Mouse (Mus musculus): ENCODE results near the gene Rab34. TPM values are rescaled to one million over a fixed set of nuclear protein-coding genes. Genes with fewer than 3 reads are reported as not detected.
"Not testable (repeated sequence)": the region's sequence is repeated elsewhere in the genome, so short reads cannot be mapped to it uniquely, and the experiment has no call there.

Rab34 gene
- polyA plus RNA-seq, 1 experiment from 2014 or later: 26.4 TPM

GRCm38 (mm10) chr11:78180081-78180761, 8.0 kb upstream of the Rab34 start:
- DNase-seq (ENCODE audit: low spot score): no peak

GRCm38 (mm10) chr11:78181830-78182357, 6.3 kb upstream of the Rab34 start:
- DNase-seq (ENCODE audit: low spot score): no peak

GRCm38 (mm10) chr11:78182450-78182849, 5.8 kb upstream of the Rab34 start:
- no peak for DNase-seq (ENCODE audit: low spot score)

GRCm38 (mm10) chr11:78182961-78183844, 5.0 kb upstream of the Rab34 start, which contains the start of gene Rpl23a:
TSS of gene Rpl23a (minus strand) at chr11:78183584.
- peak; percentile 91 for DNase-seq (ENCODE audit: low spot score)

GRCm38 (mm10) chr11:78183884-78184514, 4.2 kb upstream of the Rab34 start:
- no peak for DNase-seq (ENCODE audit: low spot score)

- not testable (repeated sequence) for DNase-seq (ENCODE audit: low spot score)
Observed at GRCm38 (mm10) chr11:78184702-78185101, 3.5 kb upstream of the Rab34 start.

GRCm38 (mm10) chr11:78189234-78190040, 1.2 kb downstream of the Rab34 start:
- DNase-seq (ENCODE audit: low spot score): no peak

- no peak for DNase-seq (ENCODE audit: low spot score)
Observed at GRCm38 (mm10) chr11:78190041-78190440, 1.8 kb downstream of the Rab34 start.

GRCm38 (mm10) chr11:78193113-78193512, 4.9 kb downstream of the Rab34 start, which contains the start of gene Proca1:
TSS of gene Proca1 (plus strand) at chr11:78193392.
- DNase-seq (ENCODE audit: low spot score): no peak

GRCm38 (mm10) chr11:78194411-78195100, 6.3 kb downstream of the Rab34 start:
- DNase-seq (ENCODE audit: low spot score): peak; percentile 60

- no peak for DNase-seq (ENCODE audit: low spot score)
Observed at GRCm38 (mm10) chr11:78195101-78195863, 7.1 kb downstream of the Rab34 start.

GRCm38 (mm10) chr11:78202372-78202771, 14.1 kb downstream of the Rab34 start:
- no peak for DNase-seq (ENCODE audit: low spot score)

- no peak for DNase-seq (ENCODE audit: low spot score)
Observed at GRCm38 (mm10) chr11:78204287-78204686, 16.1 kb downstream of the Rab34 start.

GRCm38 (mm10) chr11:78205361-78206206, 17.4 kb downstream of the Rab34 start:
- no peak for DNase-seq (ENCODE audit: low spot score)

GRCm38 (mm10) chr11:78207190-78207589, 19.0 kb downstream of the Rab34 start:
- DNase-seq (ENCODE audit: low spot score): no peak

GRCm38 (mm10) chr11:78209886-78210285, 21.7 kb downstream of the Rab34 start:
- no peak for DNase-seq (ENCODE audit: low spot score)

GRCm38 (mm10) chr11:78210615-78211014, 22.4 kb downstream of the Rab34 start:
- no peak for DNase-seq (ENCODE audit: low spot score)

- no peak for DNase-seq (ENCODE audit: low spot score)
Observed at GRCm38 (mm10) chr11:78211513-78211912, 23.3 kb downstream of the Rab34 start.
